Mouse (Mus musculus): ENCODE results near the gene Mrps18a. TPM values are rescaled to one million over a fixed set of nuclear protein-coding genes. Genes with fewer than 3 reads are reported as not detected.

The Mrps18a gene
- total and polyA plus RNA-seq, 2 experiments: 33.3 to 44.6 TPM

- H3K4me3 ChIP-seq (ENCODE audit: insufficient read depth, low read depth, low read length): peak overlapping the region; percentile 73
- no peak for DNase-seq (ENCODE audit: extremely low read depth, low read depth, low spot score)
- peak overlapping the region; percentile 78 for H3K9ac ChIP-seq (ENCODE audit: low read depth, low read length)
- TF ChIP-seq POLR2A (IDR thresholded peaks at IDR 0.05; ENCODE audit: extremely low read depth, insufficient read depth, low read length) (no peak), CTCF (IDR thresholded peaks at IDR 0.05; ENCODE audit: low read depth, low read length) (no peak)
- no peaks in the 10 kb centered on the region for H3K27me3 ChIP-seq (ENCODE audit: control insufficient read depth, insufficient read depth, low read length)
- peak overlapping the region; percentile 65 for H3K27ac ChIP-seq (replicated peaks; ENCODE audit: insufficient read depth, low read depth, low read length)
- H3K79me2 ChIP-seq (ENCODE audit: control insufficient read depth, insufficient read depth, low read length): no peaks in the 10 kb centered on the region; the same call in 1 of the 2 replicates
- H3K36me3 ChIP-seq (ENCODE audit: control insufficient read depth, insufficient read depth, low read length): peaks cover 6% of the 10 kb centered on the region; the same call in 1 of the 2 replicates
- under 1% methylated on average over 19 of the region's 19 CpGs for WGBS
- peaks cover 16% of the 10 kb centered on the region for H3K4me1 ChIP-seq (ENCODE audit: control insufficient read depth, insufficient read depth, low read length)
These were observed 50.4 kb downstream of the Mrps18a start for GRCm38 (mm10) chr17:46161179-46161578.

GRCm38 (mm10) chr17:46161710-46162109 is 50.9 kb downstream of the Mrps18a start:
- WGBS: 37% methylated on average over 9 of the region's 9 CpGs
- Histone ChIP-seq H3K4me1 (ENCODE audit: control insufficient read depth, insufficient read depth, low read length) (peaks cover 16% of the 10 kb centered on the region), H3K27ac (replicated peaks; ENCODE audit: insufficient read depth, low read depth, low read length) (peak overlapping the region; percentile 65), H3K79me2 (ENCODE audit: control insufficient read depth, insufficient read depth, low read length) (no peaks in the 10 kb centered on the region; the same call in 1 of the 2 replicates), H3K9ac (ENCODE audit: low read depth, low read length) (peak overlapping the region; percentile 78), H3K27me3 (ENCODE audit: control insufficient read depth, insufficient read depth, low read length) (no peaks in the 10 kb centered on the region), H3K36me3 (ENCODE audit: control insufficient read depth, insufficient read depth, low read length) (peaks cover 11% of the 10 kb centered on the region; the same call in 1 of the 2 replicates), H3K4me3 (ENCODE audit: insufficient read depth, low read depth, low read length) (peak overlapping the region; percentile 73)
- no peak for DNase-seq (ENCODE audit: extremely low read depth, low read depth, low spot score)
- TF ChIP-seq POLR2A (IDR thresholded peaks at IDR 0.05; ENCODE audit: extremely low read depth, insufficient read depth, low read length): no peak
- no peak for TF ChIP-seq CTCF (IDR thresholded peaks at IDR 0.05; ENCODE audit: low read depth, low read length)

- Histone ChIP-seq H3K27ac (replicated peaks; ENCODE audit: insufficient read depth, low read depth, low read length) (no peak overlapping the region; the same call in 1 of the 2 replicates), H3K27me3 (ENCODE audit: control insufficient read depth, insufficient read depth, low read length) (no peaks in the 10 kb centered on the region), H3K36me3 (ENCODE audit: control insufficient read depth, insufficient read depth, low read length) (peaks cover 17% of the 10 kb centered on the region; the same call in 1 of the 2 replicates), H3K4me1 (ENCODE audit: control insufficient read depth, insufficient read depth, low read length) (peaks cover 16% of the 10 kb centered on the region), H3K79me2 (ENCODE audit: control insufficient read depth, insufficient read depth, low read length) (no peaks in the 10 kb centered on the region; the same call in 1 of the 2 replicates), H3K9ac (ENCODE audit: low read depth, low read length) (no peak overlapping the region), H3K4me3 (ENCODE audit: insufficient read depth, low read depth, low read length) (no peak overlapping the region)
- 48% methylated on average over 7 of the region's 7 CpGs for WGBS
- no peak for TF ChIP-seq CTCF (IDR thresholded peaks at IDR 0.05; ENCODE audit: low read depth, low read length)
- no peak for TF ChIP-seq POLR2A (IDR thresholded peaks at IDR 0.05; ENCODE audit: extremely low read depth, insufficient read depth, low read length)
- no peak for DNase-seq (ENCODE audit: extremely low read depth, low read depth, low spot score)
These were observed 51.8 kb downstream of the Mrps18a start for GRCm38 (mm10) chr17:46162551-46162950.

- Histone ChIP-seq H3K27me3 (ENCODE audit: control insufficient read depth, insufficient read depth, low read length) (no peaks in the 10 kb centered on the region), H3K79me2 (ENCODE audit: control insufficient read depth, insufficient read depth, low read length) (no peaks in the 10 kb centered on the region; the same call in 1 of the 2 replicates), H3K4me1 (ENCODE audit: control insufficient read depth, insufficient read depth, low read length) (peaks cover 16% of the 10 kb centered on the region), H3K9ac (ENCODE audit: low read depth, low read length) (no peak overlapping the region), H3K36me3 (ENCODE audit: control insufficient read depth, insufficient read depth, low read length) (peaks cover 17% of the 10 kb centered on the region; the same call in 1 of the 2 replicates), H3K4me3 (ENCODE audit: insufficient read depth, low read depth, low read length) (peak overlapping the region; percentile 32), H3K27ac (replicated peaks; ENCODE audit: insufficient read depth, low read depth, low read length) (peak overlapping the region; percentile 36; the same call in 1 of the 2 replicates)
- peak; percentile 57 for DNase-seq (ENCODE audit: extremely low read depth, low read depth, low spot score)
- TF ChIP-seq POLR2A (IDR thresholded peaks at IDR 0.05; ENCODE audit: extremely low read depth, insufficient read depth, low read length): no peak
- no peak for TF ChIP-seq CTCF (IDR thresholded peaks at IDR 0.05; ENCODE audit: low read depth, low read length)
- 21% methylated on average over 9 of the region's 9 CpGs for WGBS
These were observed 52.2 kb downstream of the Mrps18a start for GRCm38 (mm10) chr17:46162951-46163421.

DNA sequence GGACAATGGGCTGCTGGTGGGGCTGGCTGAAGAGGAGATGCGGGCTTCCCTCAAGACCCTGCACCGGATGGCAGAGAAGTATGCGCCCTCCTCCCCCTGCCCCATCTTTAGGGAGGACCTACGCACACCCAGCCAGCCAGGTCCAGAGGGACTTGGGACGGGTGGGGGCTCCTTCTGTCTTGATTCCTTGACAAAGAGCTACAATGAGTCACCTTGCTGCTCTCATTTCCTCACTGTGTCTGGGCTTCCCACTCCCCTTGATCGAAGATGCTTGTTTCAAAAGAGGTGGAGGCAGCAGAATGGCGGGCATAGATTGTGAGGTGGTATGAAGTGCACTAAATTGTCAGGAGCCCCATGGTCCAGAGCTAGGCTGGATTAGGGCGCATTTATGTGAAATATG is 53.5 kb downstream of the Mrps18a start:
- Histone ChIP-seq H3K79me2 (ENCODE audit: control insufficient read depth, insufficient read depth, low read length) (no peaks in the 10 kb centered on the region; the same call in 1 of the 2 replicates), H3K27me3 (ENCODE audit: control insufficient read depth, insufficient read depth, low read length) (no peaks in the 10 kb centered on the region), H3K4me1 (ENCODE audit: control insufficient read depth, insufficient read depth, low read length) (peaks cover 13% of the 10 kb centered on the region), H3K27ac (replicated peaks; ENCODE audit: insufficient read depth, low read depth, low read length) (no peak overlapping the region), H3K9ac (ENCODE audit: low read depth, low read length) (no peak overlapping the region), H3K4me3 (ENCODE audit: insufficient read depth, low read depth, low read length) (no peak overlapping the region), H3K36me3 (ENCODE audit: control insufficient read depth, insufficient read depth, low read length) (peaks cover 23% of the 10 kb centered on the region; the same call in 1 of the 2 replicates)
- TF ChIP-seq POLR2A (IDR thresholded peaks at IDR 0.05; ENCODE audit: extremely low read depth, insufficient read depth, low read length) (no peak), CTCF (IDR thresholded peaks at IDR 0.05; ENCODE audit: low read depth, low read length) (no peak)
- 95% methylated on average over 8 of the region's 8 CpGs for WGBS
- DNase-seq (ENCODE audit: extremely low read depth, low read depth, low spot score): no peak

- 95% methylated on average over 10 of the region's 10 CpGs for WGBS
- no peaks in the 10 kb centered on the region for H3K27me3 ChIP-seq (ENCODE audit: control insufficient read depth, insufficient read depth, low read length)
- H3K36me3 ChIP-seq (ENCODE audit: control insufficient read depth, insufficient read depth, low read length): peaks cover 26% of the 10 kb centered on the region; the same call in 1 of the 2 replicates
- no peak overlapping the region for H3K27ac ChIP-seq (replicated peaks; ENCODE audit: insufficient read depth, low read depth, low read length)
- peaks cover 13% of the 10 kb centered on the region for H3K4me1 ChIP-seq (ENCODE audit: control insufficient read depth, insufficient read depth, low read length)
- TF ChIP-seq POLR2A (IDR thresholded peaks at IDR 0.05; ENCODE audit: extremely low read depth, insufficient read depth, low read length) (no peak), CTCF (IDR thresholded peaks at IDR 0.05; ENCODE audit: low read depth, low read length) (no peak)
- no peak overlapping the region for H3K9ac ChIP-seq (ENCODE audit: low read depth, low read length)
- no peaks in the 10 kb centered on the region; the same call in 1 of the 2 replicates for H3K79me2 ChIP-seq (ENCODE audit: control insufficient read depth, insufficient read depth, low read length)
- H3K4me3 ChIP-seq (ENCODE audit: insufficient read depth, low read depth, low read length): no peak overlapping the region
- DNase-seq (ENCODE audit: extremely low read depth, low read depth, low spot score): no peak
These were observed 54.0 kb downstream of the Mrps18a start for GRCm38 (mm10) chr17:46164791-46165190.
